Mouse (Mus musculus): Measurements from ENCODE around the gene Dnaaf5.

Dnaaf5 gene

GRCm38 (mm10) chr5:139199636-139199994 is 49.6 kb downstream of the Dnaaf5 start:
- Histone ChIP-seq H3K27me3 (ENCODE audit: control insufficient read depth, insufficient read depth, low read length, poor library complexity, severe bottlenecking) (no peaks in the 10 kb centered on the region), H3K36me3 (ENCODE audit: control insufficient read depth, insufficient read depth, low read length, poor library complexity, severe bottlenecking) (no peaks in the 10 kb centered on the region)
- DNase-seq (ENCODE audit: low read depth, low spot score), result no peak

- Histone ChIP-seq H3K27me3 (ENCODE audit: control insufficient read depth, insufficient read depth, low read length, poor library complexity, severe bottlenecking) (no peaks in the 10 kb centered on the region), H3K36me3 (ENCODE audit: control insufficient read depth, insufficient read depth, low read length, poor library complexity, severe bottlenecking) (no peaks in the 10 kb centered on the region)
- DNase-seq (ENCODE audit: low read depth, low spot score), result peak; percentile 98
These were observed 50.2 kb downstream of the Dnaaf5 start, which contains the start of gene Sun1 for GRCm38 (mm10) chr5:139199995-139200769. Gene Sun1 (plus strand): TSS chr5:139200637.

GRCm38 (mm10) chr5:139200770-139201569 is 50.9 kb downstream of the Dnaaf5 start:
- no peaks in the 10 kb centered on the region for H3K36me3 ChIP-seq (ENCODE audit: control insufficient read depth, insufficient read depth, low read length, poor library complexity, severe bottlenecking)
- DNase-seq (ENCODE audit: low read depth, low spot score), result no peak
- no peaks in the 10 kb centered on the region for H3K27me3 ChIP-seq (ENCODE audit: control insufficient read depth, insufficient read depth, low read length, poor library complexity, severe bottlenecking)

- no peak for DNase-seq (ENCODE audit: low read depth, low spot score)
- Histone ChIP-seq H3K27me3 (ENCODE audit: control insufficient read depth, insufficient read depth, low read length, poor library complexity, severe bottlenecking) (no peaks in the 10 kb centered on the region), H3K36me3 (ENCODE audit: control insufficient read depth, insufficient read depth, low read length, poor library complexity, severe bottlenecking) (no peaks in the 10 kb centered on the region)
These were observed 52.1 kb downstream of the Dnaaf5 start for GRCm38 (mm10) chr5:139202127-139202526.

GRCm38 (mm10) chr5:139203312-139203711 is 53.3 kb downstream of the Dnaaf5 start:
- Histone ChIP-seq H3K27me3 (ENCODE audit: control insufficient read depth, insufficient read depth, low read length, poor library complexity, severe bottlenecking) (no peaks in the 10 kb centered on the region), H3K36me3 (ENCODE audit: control insufficient read depth, insufficient read depth, low read length, poor library complexity, severe bottlenecking) (no peaks in the 10 kb centered on the region)
- no peak for DNase-seq (ENCODE audit: low read depth, low spot score)

- no peaks in the 10 kb centered on the region for H3K36me3 ChIP-seq (ENCODE audit: control insufficient read depth, insufficient read depth, low read length, poor library complexity, severe bottlenecking)
- no peak for DNase-seq (ENCODE audit: low read depth, low spot score)
- H3K27me3 ChIP-seq (ENCODE audit: control insufficient read depth, insufficient read depth, low read length, poor library complexity, severe bottlenecking), result no peaks in the 10 kb centered on the region
These were observed 56.1 kb downstream of the Dnaaf5 start for GRCm38 (mm10) chr5:139206081-139206480.

- Histone ChIP-seq H3K27me3 (ENCODE audit: control insufficient read depth, insufficient read depth, low read length, poor library complexity, severe bottlenecking) (no peaks in the 10 kb centered on the region), H3K36me3 (ENCODE audit: control insufficient read depth, insufficient read depth, low read length, poor library complexity, severe bottlenecking) (no peaks in the 10 kb centered on the region)
- DNase-seq (ENCODE audit: low read depth, low spot score), result peak; percentile 37
These were observed 56.5 kb downstream of the Dnaaf5 start for GRCm38 (mm10) chr5:139206525-139206924.

GRCm38 (mm10) chr5:139208183-139208582 is 58.2 kb downstream of the Dnaaf5 start:
- no peaks in the 10 kb centered on the region for H3K36me3 ChIP-seq (ENCODE audit: control insufficient read depth, insufficient read depth, low read length, poor library complexity, severe bottlenecking)
- DNase-seq (ENCODE audit: low read depth, low spot score), result no peak
- no peaks in the 10 kb centered on the region for H3K27me3 ChIP-seq (ENCODE audit: control insufficient read depth, insufficient read depth, low read length, poor library complexity, severe bottlenecking)

- peak; percentile 53 for DNase-seq (ENCODE audit: low read depth, low spot score)
- Histone ChIP-seq H3K27me3 (ENCODE audit: control insufficient read depth, insufficient read depth, low read length, poor library complexity, severe bottlenecking) (no peaks in the 10 kb centered on the region), H3K36me3 (ENCODE audit: control insufficient read depth, insufficient read depth, low read length, poor library complexity, severe bottlenecking) (no peaks in the 10 kb centered on the region)
These were observed 59.1 kb downstream of the Dnaaf5 start for GRCm38 (mm10) chr5:139208871-139209684.

- no peaks in the 10 kb centered on the region for H3K27me3 ChIP-seq (ENCODE audit: control insufficient read depth, insufficient read depth, low read length, poor library complexity, severe bottlenecking)
- no peaks in the 10 kb centered on the region for H3K36me3 ChIP-seq (ENCODE audit: control insufficient read depth, insufficient read depth, low read length, poor library complexity, severe bottlenecking)
- DNase-seq (ENCODE audit: low read depth, low spot score), result no peak
These were observed 59.6 kb downstream of the Dnaaf5 start for GRCm38 (mm10) chr5:139209685-139210026.

GRCm38 (mm10) chr5:139211737-139212385 is 61.8 kb downstream of the Dnaaf5 start:
- Histone ChIP-seq H3K27me3 (ENCODE audit: control insufficient read depth, insufficient read depth, low read length, poor library complexity, severe bottlenecking) (no peaks in the 10 kb centered on the region), H3K36me3 (ENCODE audit: control insufficient read depth, insufficient read depth, low read length, poor library complexity, severe bottlenecking) (no peaks in the 10 kb centered on the region; the same call in 1 of the 2 replicates)
- DNase-seq (ENCODE audit: low read depth, low spot score), result no peak

GRCm38 (mm10) chr5:139214298-139214697 is 64.3 kb downstream of the Dnaaf5 start:
- H3K36me3 ChIP-seq (ENCODE audit: control insufficient read depth, insufficient read depth, low read length, poor library complexity, severe bottlenecking), result no peaks in the 10 kb centered on the region; the same call in 1 of the 2 replicates
- DNase-seq (ENCODE audit: low read depth, low spot score), result no peak
- H3K27me3 ChIP-seq (ENCODE audit: control insufficient read depth, insufficient read depth, low read length, poor library complexity, severe bottlenecking), result no peaks in the 10 kb centered on the region

GRCm38 (mm10) chr5:139215184-139215583 is 65.2 kb downstream of the Dnaaf5 start:
- Histone ChIP-seq H3K27me3 (ENCODE audit: control insufficient read depth, insufficient read depth, low read length, poor library complexity, severe bottlenecking) (no peaks in the 10 kb centered on the region), H3K36me3 (ENCODE audit: control insufficient read depth, insufficient read depth, low read length, poor library complexity, severe bottlenecking) (no peaks in the 10 kb centered on the region; the same call in 1 of the 2 replicates)
- DNase-seq (ENCODE audit: low read depth, low spot score), result no peak

GRCm38 (mm10) chr5:139216121-139216520 is 66.1 kb downstream of the Dnaaf5 start:
- Histone ChIP-seq H3K27me3 (ENCODE audit: control insufficient read depth, insufficient read depth, low read length, poor library complexity, severe bottlenecking) (no peaks in the 10 kb centered on the region), H3K36me3 (ENCODE audit: control insufficient read depth, insufficient read depth, low read length, poor library complexity, severe bottlenecking) (no peaks in the 10 kb centered on the region; the same call in 1 of the 2 replicates)
- no peak for DNase-seq (ENCODE audit: low read depth, low spot score)
